Mouse (Mus musculus) forebrain, embryonic 10.5 days (tissue): Measurements from ENCODE around the gene Surf4. TPM values are rescaled to one million over a fixed set of nuclear protein-coding genes. Genes with fewer than 3 reads are reported as not detected.

Source experiments
- polyA plus RNA-seq: library from polyadenylated mRNA; unstranded; fragments of >200 nt; fragmentation: Nextera tagmentation; extraction: Ambion mirVana; gene quantifications from 2 replicates; pipeline ENCODE4 v1.2.1, GENCODE M21; 2016

Surf4 gene
- polyA plus RNA-seq, 1 experiment from 2014 or later = 155 TPM

Other genes with a start within 250 kb of the Surf4 start
- not detected in 2 replicates for gene Abo, start 68.9 kb downstream of the Surf4 start, polyA plus RNA-seq
- 34.4 and 37.1 TPM in 2 replicates for gene Surf6, start 31.0 kb downstream of the Surf4 start, polyA plus RNA-seq
- gene Med22, start 23.3 kb downstream of the Surf4 start, polyA plus RNA-seq = 112 and 118 TPM in 2 replicates
- gene Rpl7a, start 23.2 kb downstream of the Surf4 start, polyA plus RNA-seq = 735 and 753 TPM in 2 replicates
- 54.9 and 55.1 TPM in 2 replicates for gene Surf2, start 17.6 kb downstream of the Surf4 start, polyA plus RNA-seq
- gene Surf1, start 17.4 kb downstream of the Surf4 start, polyA plus RNA-seq = 46.0 and 47.3 TPM in 2 replicates
- gene Stkld1, start 119 bp upstream of the Surf4 start, polyA plus RNA-seq = 0.07 and 0.09 TPM in 2 replicates
- 57.1 and 59.0 TPM in 2 replicates for gene Rexo4, start 30.5 kb upstream of the Surf4 start, polyA plus RNA-seq
- gene Adamts13, start 39.5 kb upstream of the Surf4 start, polyA plus RNA-seq = not detected in 2 replicates
- gene Cacfd1, start 76.0 kb upstream of the Surf4 start, polyA plus RNA-seq = 101 and 103 TPM in 2 replicates
- 1.6 and 2.1 TPM in 2 replicates for gene Slc2a6, start 94.1 kb upstream of the Surf4 start, polyA plus RNA-seq
- gene Mymk, start 138.3 kb upstream of the Surf4 start, polyA plus RNA-seq = not detected in 2 replicates
- 3.8 and 5.3 TPM in 2 replicates for gene Adamtsl2, start 145.5 kb upstream of the Surf4 start, polyA plus RNA-seq
- gene Fam163b, start 208.6 kb upstream of the Surf4 start, polyA plus RNA-seq = 0.05 and 0.16 TPM in 2 replicates
- not detected in 2 replicates for gene Dbh, start 231.3 kb upstream of the Surf4 start, polyA plus RNA-seq